Mouse (Mus musculus) heart, adult 2 months (tissue): Measurements from ENCODE around the gene Carf. TPM values are rescaled to one million over a fixed set of nuclear protein-coding genes. Genes with fewer than 3 reads are reported as not detected.

Experiments
- DNase-seq, 2 experiments: peaks; one replicate each; pipeline ENCODE4 v3.0.0; 2021
- H3K27ac ChIP-seq: fragments of 200-600 bp; 2 replicates; pipeline ENCODE4 v1.8.1; 2022
- H3K27me3 ChIP-seq: fragments of 200-500 bp; 2 replicates; pipeline ENCODE4 v1.6.1; 2012; ENCODE audit warnings: mild to moderate bottlenecking, low read length, inconsistent platforms, mixed read lengths; ENCODE audit not compliant: control insufficient read depth, insufficient read depth
- H3K36me3 ChIP-seq: fragments of 200-500 bp; 2 replicates; pipeline ENCODE4 v1.6.1; 2012; ENCODE audit warnings: low read length, inconsistent platforms; ENCODE audit not compliant: control insufficient read depth, insufficient read depth
- H3K4me1 ChIP-seq: fragments of 200-500 bp; 2 replicates; pipeline ENCODE4 v1.6.1; 2011; ENCODE audit warnings: low read length; ENCODE audit not compliant: control insufficient read depth, insufficient read depth
- H3K4me3 ChIP-seq: fragments of 200-600 bp; 2 replicates; pipeline ENCODE4 v1.8.1; 2022
- H3K79me2 ChIP-seq: fragments of 200-500 bp; replicated peaks from 2 replicates; pipeline ENCODE4 v1.6.1; 2012; ENCODE audit warnings: mild to moderate bottlenecking, inconsistent platforms, low read length, moderate library complexity, mixed read lengths; ENCODE audit not compliant: control insufficient read depth, insufficient read depth
- H3K9ac ChIP-seq: fragments of 200-500 bp; 2 replicates; pipeline ENCODE4 v1.6.1; 2012; ENCODE audit warnings: low read depth, mild to moderate bottlenecking, control low read depth, inconsistent platforms, low read length, mixed read lengths
- CTCF ChIP-seq: fragments of 200-600 bp; IDR thresholded peaks from 2 replicates; pipeline ENCODE4 v1.8.1; 2022; ENCODE audit warnings: antibody characterized with exemption, mild to moderate bottlenecking, moderate library complexity
- EP300 ChIP-seq: fragments of 200-500 bp; IDR thresholded peaks from 2 replicates; pipeline ENCODE4 v1.6.1; 2011; ENCODE audit warnings: low read depth, low read length, control low read depth; ENCODE audit not compliant: insufficient read depth
- POLR2A ChIP-seq: fragments of 200-500 bp; IDR thresholded peaks from 2 replicates; pipeline ENCODE4 v1.6.1; 2011; ENCODE audit warnings: mild to moderate bottlenecking, low read depth, low read length, control low read depth; ENCODE audit not compliant: insufficient read depth
- WGBS: fragments of 180-500 bp; shearing (Covaris S2); methylation state at CpG from one replicate; pipeline ENCODE4 v1.1.7; 2018; 5-methylcytosine and 5-hydroxymethylcytosine counted together
- intact Hi-C: fragments of 180-260 bp; cut with DNase I; formaldehyde crosslinking; loops from one replicate; pipeline ENCODE4 v1.15.1; 2025
- polyA plus RNA-seq: library from polyadenylated mRNA; depleted of rRNA; stranded (reverse); fragments of >200 nt; gene quantifications from 2 replicates; pipeline ENCODE4 v1.2.3, GENCODE M21; 2012
- total RNA-seq, 2 experiments: library from RNA; stranded (reverse); gene quantifications; 2 replicates each; pipeline ENCODE4 v1.2.3; 2021

Carf gene
- total and polyA plus RNA-seq, 3 experiments = 1.8 to 7.3 (median 6.8) TPM

DNA sequence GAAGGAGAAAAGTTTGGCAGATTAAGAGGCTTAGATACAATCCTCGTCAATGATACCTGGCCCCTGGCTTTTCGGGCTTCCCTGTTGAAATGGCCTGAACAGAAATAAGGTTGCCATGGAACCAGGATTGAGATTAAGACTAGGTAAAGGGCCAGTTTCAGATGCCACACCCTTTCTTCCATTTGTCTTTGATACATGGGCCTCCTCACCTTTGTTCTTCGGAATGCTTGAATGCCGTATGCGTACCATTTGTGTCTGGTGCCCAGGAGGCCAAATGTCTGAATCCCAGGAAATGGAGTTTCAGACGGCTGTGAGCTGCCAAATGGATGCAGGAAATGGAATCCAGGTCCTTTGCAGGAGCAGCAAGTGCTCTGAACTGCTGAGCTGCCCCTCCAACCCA, 21.6 kb upstream of the Carf start:
- 82% methylated on average over 6 of the region's 6 CpGs for WGBS
- Histone ChIP-seq H3K4me1 (peaks cover 1% of the 10 kb centered on the region; the same call in 1 of the 2 replicates), H3K36me3 (0 out of 2 replicates have a peak, but pooled peaks cover 3% of the 10 kb centered on the region), H3K27me3 (no peaks in the 10 kb centered on the region), H3K9ac (no peak overlapping the region), H3K79me2 (no peaks in the 10 kb centered on the region), H3K4me3 (no peak overlapping the region), H3K27ac (no peak overlapping the region)
- DNase-seq = no peak
- intact Hi-C loops = no loop called here
- no peak for TF ChIP-seq POLR2A
- TF ChIP-seq EP300 = no peak
- TF ChIP-seq CTCF = no peak

- intact Hi-C loops = loop anchor here (5.0 kb wide), 2 partner anchors 86 to 334 kb away; partner anchors contain the start of genes Bmpr2 and Nbeal1
- Histone ChIP-seq H3K36me3 (peaks cover 3% of the 10 kb centered on the region), H3K79me2 (peaks cover 2% of the 10 kb centered on the region; the same call in 1 of the 2 replicates), H3K27ac (peak overlapping the region; percentile 99), H3K9ac (peak overlapping the region; percentile 40; the same call in 1 of the 2 replicates), H3K27me3 (no peaks in the 10 kb centered on the region), H3K4me3 (peak overlapping the region; percentile 99), H3K4me1 (peaks cover 2% of the 10 kb centered on the region)
- WGBS = 6% methylated on average over 13 of the region's 13 CpGs
- no peak for TF ChIP-seq EP300
- TF ChIP-seq POLR2A = no peak
- no peak for TF ChIP-seq CTCF
- no peak for DNase-seq
Measured at GRCm38 (mm10) chr1:60096572-60097276, 1.3 kb upstream of the Carf start.

GRCm38 (mm10) chr1:60097277-60098023, 597 bp upstream of the Carf start:
- Histone ChIP-seq H3K4me1 (peaks cover 2% of the 10 kb centered on the region), H3K9ac (peak overlapping the region; percentile 63), H3K27me3 (no peaks in the 10 kb centered on the region), H3K27ac (peak overlapping the region; percentile 99), H3K4me3 (peak overlapping the region; percentile 99), H3K79me2 (peaks cover 2% of the 10 kb centered on the region; the same call in 1 of the 2 replicates), H3K36me3 (peaks cover 3% of the 10 kb centered on the region)
- WGBS = under 1% methylated on average over 25 of the region's 25 CpGs
- TF ChIP-seq CTCF = no peak
- peak; percentile 48; the same call in 1 of the 2 replicates for TF ChIP-seq POLR2A
- TF ChIP-seq EP300 = 0 out of 2 replicates have a peak, but pooled peaks have one; percentile 32
- peak; percentile 65 to 70 for DNase-seq
- intact Hi-C loops = loop anchor here (5.0 kb wide), 2 partner anchors 85 to 335 kb away; partner anchors contain the start of genes Bmpr2 and Nbeal1

- 12% methylated on average over 9 of the region's 9 CpGs for WGBS
- TF ChIP-seq POLR2A = no peak
- no peak for TF ChIP-seq CTCF
- no peak for TF ChIP-seq EP300
Measured at GRCm38 (mm10) chr1:60098839-60099238, 792 bp downstream of the Carf start.

DNA sequence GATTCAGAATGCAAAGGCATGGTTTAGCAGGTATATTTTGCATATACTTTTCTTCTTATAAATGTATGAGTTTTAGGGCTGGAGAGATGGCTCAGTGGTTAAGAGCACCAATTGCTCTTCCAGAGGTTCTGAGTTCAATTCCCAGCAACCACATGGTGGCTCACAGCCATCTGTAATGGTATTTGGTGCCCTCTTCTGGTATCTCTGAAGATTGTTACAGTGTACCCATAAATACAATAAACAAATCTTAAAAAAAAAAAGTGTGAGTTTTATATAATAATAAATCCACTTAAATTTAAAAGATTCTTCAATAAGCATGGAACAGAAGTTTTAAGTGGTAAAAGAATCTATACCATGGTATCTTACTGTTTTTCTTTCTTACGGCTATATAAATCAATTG, 6.5 kb downstream of the Carf start:
- Histone ChIP-seq H3K4me3 (no peak overlapping the region), H3K36me3 (0 out of 2 replicates have a peak, but pooled peaks cover 2% of the 10 kb centered on the region), H3K79me2 (peaks cover 2% of the 10 kb centered on the region; the same call in 1 of the 2 replicates), H3K9ac (no peak overlapping the region), H3K27me3 (no peaks in the 10 kb centered on the region), H3K27ac (no peak overlapping the region), H3K4me1 (no peaks in the 10 kb centered on the region)
- WGBS = 97% methylated on average over 1 of the region's 1 CpGs
- TF ChIP-seq POLR2A (no peak), EP300 (no peak), CTCF (peak; percentile 52)
- intact Hi-C loops = no loop called here
- no peak for DNase-seq

More at GRCm38 (mm10) chr1:60098839-60099238, 792 bp downstream of the Carf start:
- Histone ChIP-seq H3K27me3 (no peaks in the 10 kb centered on the region), H3K4me1 (peaks cover 2% of the 10 kb centered on the region), H3K4me3 (peak overlapping the region; percentile 99), H3K27ac (peak overlapping the region; percentile 99), H3K79me2 (peaks cover 2% of the 10 kb centered on the region; the same call in 1 of the 2 replicates), H3K9ac (peak overlapping the region; percentile 51), H3K36me3 (peaks cover 3% of the 10 kb centered on the region)
- intact Hi-C loops = loop anchor here (5.0 kb wide), 2 partner anchors 83 to 337 kb away; partner anchors contain the start of genes Bmpr2 and Nbeal1
- DNase-seq = no peak
